Mouse (Mus musculus) hindbrain, postnatal 0 days (tissue): Measurements from ENCODE around the gene Hlcs. TPM values are rescaled to one million over a fixed set of nuclear protein-coding genes. Genes with fewer than 3 reads are reported as not detected.

ENCODE experiments used
- ATAC-seq: fragments of 200-750 bp; cut with Nextera tagmentation; 2 replicates; pipeline ENCODE4 v1.8.0; 2017; ENCODE audit warnings: mild to moderate bottlenecking, moderate TSS enrichment, moderate library complexity
- DNase-seq: peaks from one replicate; pipeline ENCODE4 v3.0.0-alpha.2; 2015; ENCODE audit warnings: low spot score
- H3K27ac ChIP-seq: fragments of 300-500 bp; sonication (generic); 2 replicates; pipeline ENCODE4 v1.5.1; 2014; ENCODE audit warnings: mild to moderate bottlenecking
- H3K27me3 ChIP-seq: fragments of 300-500 bp; sonication (generic); 2 replicates; pipeline ENCODE4 v1.6.1; 2014; ENCODE audit warnings: low read length, mixed read lengths; ENCODE audit not compliant: insufficient read depth
- H3K36me3 ChIP-seq: fragments of 300-500 bp; sonication (generic); 2 replicates; pipeline ENCODE4 v1.6.1; 2014; ENCODE audit warnings: low read length, mixed read lengths; ENCODE audit not compliant: insufficient read depth
- H3K4me1 ChIP-seq: fragments of 300-500 bp; sonication (generic); 2 replicates; pipeline ENCODE4 v1.6.1; 2014; ENCODE audit warnings: antibody characterized with exemption, low read length, mixed read lengths; ENCODE audit not compliant: insufficient read depth
- H3K4me2 ChIP-seq: fragments of 300-500 bp; sonication (generic); 2 replicates; pipeline ENCODE4 v1.6.1; 2014; ENCODE audit warnings: low read depth, mild to moderate bottlenecking, low read length, moderate library complexity, mixed read lengths
- H3K4me3 ChIP-seq: fragments of 300-500 bp; sonication (generic); 2 replicates; pipeline ENCODE4 v1.5.1; 2014; ENCODE audit warnings: low read length
- H3K9ac ChIP-seq: fragments of 300-500 bp; sonication (generic); replicated peaks from 2 replicates; pipeline ENCODE4 v1.6.1; 2014; ENCODE audit warnings: mild to moderate bottlenecking, low read length, moderate library complexity, mixed read lengths
- H3K9me3 ChIP-seq: fragments of 300-500 bp; sonication (generic); 2 replicates; pipeline ENCODE4 v1.6.1; 2016; ENCODE audit warnings: low read length, mixed read lengths
- CTCF ChIP-seq: IDR thresholded peaks from 2 replicates; pipeline ENCODE4 v1.5.1; 2016; ENCODE audit warnings: antibody characterized with exemption, control low read depth, low read depth
- WGBS: fragments of 180-500 bp; shearing (Covaris S2); extraction: QIAGEN DNeasy Blood & Tissue Kit; methylation state at CpG from one replicate; pipeline ENCODE4 v1.1.7; 2014; 5-methylcytosine and 5-hydroxymethylcytosine counted together
- polyA plus RNA-seq: library from polyadenylated mRNA; unstranded; fragments of >200 nt; fragmentation: Nextera tagmentation; extraction: Ambion mirVana; gene quantifications from 2 replicates; pipeline ENCODE4 v1.2.1, GENCODE M21; 2015
- total RNA-seq: library from RNA; depleted of rRNA; stranded (reverse); fragments of >200 nt; gene quantifications from 2 replicates; pipeline ENCODE4 v1.2.3, GENCODE M21; 2014

Hlcs gene
- total and polyA plus RNA-seq, 2 experiments from 2014 or later: 7.3 to 8.1 TPM

DNA sequence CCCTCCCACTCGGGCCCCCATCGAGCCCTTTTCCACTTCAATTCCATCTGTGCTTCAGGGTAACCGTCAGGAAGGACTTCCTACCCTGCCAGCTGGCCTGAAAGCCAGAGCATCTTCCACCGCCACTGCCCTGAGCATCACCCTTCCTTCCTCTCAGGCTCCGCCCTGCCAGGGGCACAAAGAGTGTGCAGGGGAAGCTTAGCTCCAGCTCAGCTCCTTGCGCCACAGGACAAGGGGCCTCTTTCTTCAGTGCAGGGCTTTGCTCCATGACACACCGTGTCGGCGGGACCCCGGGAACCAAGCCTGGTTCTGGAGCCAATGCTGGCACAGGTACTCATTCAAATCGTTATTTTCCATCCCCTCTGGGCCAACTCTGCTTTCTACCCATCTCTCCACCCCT is 165.2 kb downstream of the Hlcs start:
- no peak overlapping the region for H3K27ac ChIP-seq
- DNase-seq (no peak), ATAC-seq (peak; percentile 52; the same call in 1 of the 2 replicates)
- H3K4me1 ChIP-seq: no peaks in the 10 kb centered on the region
- H3K9ac ChIP-seq: no peak overlapping the region
- no peaks in the 10 kb centered on the region for H3K9me3 ChIP-seq
- H3K27me3 ChIP-seq: no peaks in the 10 kb centered on the region
- no peak overlapping the region for H3K4me3 ChIP-seq
- TF ChIP-seq CTCF: no peak
- 25% methylated on average over 11 of the region's 11 CpGs for WGBS
- no peaks in the 10 kb centered on the region for H3K36me3 ChIP-seq
- H3K4me2 ChIP-seq: no peak overlapping the region

DNA sequence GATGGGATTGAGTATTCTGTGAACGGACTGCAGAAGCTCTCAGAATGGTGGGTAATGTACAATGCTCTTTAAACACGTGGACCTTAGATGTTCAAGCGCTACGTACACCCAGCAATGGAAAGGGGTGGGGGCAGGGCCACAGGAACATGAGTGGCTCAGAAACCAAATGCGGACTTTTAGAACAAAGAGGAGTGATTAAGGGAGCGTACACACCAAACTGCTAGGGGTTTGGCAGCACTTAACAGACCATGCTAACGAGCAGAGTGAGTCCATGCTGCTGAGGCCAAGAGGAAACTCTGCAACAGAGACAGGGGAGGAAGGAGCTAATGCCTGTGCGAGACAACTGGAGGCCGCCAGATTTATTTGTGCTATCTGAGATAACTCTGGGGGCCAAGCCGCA is 170.0 kb downstream of the Hlcs start:
- H3K4me1 ChIP-seq: no peaks in the 10 kb centered on the region
- DNase-seq (no peak), ATAC-seq (0 out of 2 replicates have a peak, but pooled peaks have one; percentile 49)
- H3K27ac ChIP-seq: no peak overlapping the region
- TF ChIP-seq CTCF: no peak
- no peak overlapping the region for H3K4me2 ChIP-seq
- H3K36me3 ChIP-seq: no peaks in the 10 kb centered on the region
- H3K9ac ChIP-seq: no peak overlapping the region
- H3K4me3 ChIP-seq: no peak overlapping the region
- no peaks in the 10 kb centered on the region for H3K9me3 ChIP-seq
- WGBS: 27% methylated on average over 10 of the region's 10 CpGs
- H3K27me3 ChIP-seq: no peaks in the 10 kb centered on the region

DNA sequence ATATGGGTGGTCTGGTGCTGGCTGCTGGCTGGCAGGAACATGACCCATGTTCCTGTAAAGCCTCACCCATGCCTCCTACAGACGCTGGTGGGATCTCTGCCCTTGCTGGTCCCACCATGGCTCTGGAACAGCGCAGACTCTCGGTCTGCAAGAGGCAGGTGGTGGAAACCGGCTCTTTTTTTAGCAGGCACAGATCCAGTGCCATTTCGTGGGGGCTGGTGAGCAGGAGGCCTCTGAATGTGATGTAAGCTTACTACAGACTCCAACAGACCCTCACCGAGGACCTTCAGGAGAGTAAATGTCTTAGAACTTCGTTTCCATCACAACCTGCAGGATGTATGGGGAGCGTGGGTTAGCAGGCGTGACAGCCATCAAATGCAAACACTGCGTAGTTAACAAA is 172.6 kb downstream of the Hlcs start:
- Histone ChIP-seq H3K4me3 (no peak overlapping the region), H3K27me3 (no peaks in the 10 kb centered on the region), H3K27ac (no peak overlapping the region), H3K9ac (no peak overlapping the region), H3K4me1 (no peaks in the 10 kb centered on the region), H3K9me3 (no peaks in the 10 kb centered on the region), H3K4me2 (no peak overlapping the region), H3K36me3 (no peaks in the 10 kb centered on the region)
- TF ChIP-seq CTCF: no peak
- 69% methylated on average over 10 of the region's 10 CpGs for WGBS
- DNase-seq (no peak), ATAC-seq (no peak)

DNA sequence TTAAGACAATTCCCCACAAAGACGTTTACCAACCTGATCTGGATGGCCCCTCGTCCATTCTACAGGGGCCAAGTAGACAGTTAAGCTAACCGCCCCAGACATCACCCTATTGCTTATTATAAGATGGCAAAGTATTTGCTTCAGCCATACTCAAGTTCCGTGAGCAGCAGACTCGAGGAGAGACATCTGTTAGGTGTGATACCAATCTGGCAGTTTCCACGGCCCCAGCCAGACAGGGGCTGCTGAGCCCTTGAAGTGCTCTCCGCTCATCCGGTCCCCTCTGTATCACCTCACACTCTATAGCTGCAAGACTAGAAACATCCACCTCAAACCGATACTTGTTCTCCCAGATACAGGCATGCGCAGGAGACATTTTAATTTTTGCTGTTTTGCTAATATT is 179.2 kb downstream of the Hlcs start:
- H3K36me3 ChIP-seq: no peaks in the 10 kb centered on the region
- H3K27ac ChIP-seq: no peak overlapping the region
- no peaks in the 10 kb centered on the region for H3K4me1 ChIP-seq
- no peak overlapping the region for H3K4me2 ChIP-seq
- 78% methylated on average over 10 of the region's 10 CpGs for WGBS
- no peak overlapping the region for H3K9ac ChIP-seq
- DNase-seq (no peak), ATAC-seq (no peak)
- no peak for TF ChIP-seq CTCF
- no peaks in the 10 kb centered on the region for H3K27me3 ChIP-seq
- no peak overlapping the region for H3K4me3 ChIP-seq
- no peaks in the 10 kb centered on the region for H3K9me3 ChIP-seq

DNA sequence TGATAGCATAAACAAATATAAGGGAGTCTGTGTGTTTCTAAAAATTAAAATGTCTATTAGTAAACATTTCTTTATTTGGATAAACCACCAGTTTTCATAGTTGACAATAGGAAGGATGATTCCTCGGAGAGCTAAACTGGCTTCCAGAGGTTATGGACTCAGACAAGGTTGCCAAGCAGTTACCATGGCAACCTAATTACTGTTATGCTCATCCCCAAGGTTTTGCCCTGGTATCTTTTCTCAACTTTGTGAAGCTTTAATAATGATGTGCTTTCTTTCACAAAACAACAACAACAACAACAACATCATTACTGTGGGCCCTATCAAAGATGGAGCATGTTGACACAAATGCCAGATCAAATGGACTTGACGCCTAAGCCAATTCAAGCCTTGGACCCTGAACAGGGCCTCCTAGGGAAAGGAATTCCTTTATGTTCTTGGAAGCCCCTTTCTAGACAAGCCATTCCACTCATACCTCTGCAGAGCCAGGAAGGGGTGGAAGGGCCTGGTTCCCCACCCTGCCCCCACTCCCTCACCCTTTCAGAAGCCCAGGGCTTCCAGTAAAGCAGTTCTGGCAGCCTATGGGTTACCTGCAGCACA is 185.0 kb downstream of the Hlcs start:
- no peak for ATAC-seq

DNA sequence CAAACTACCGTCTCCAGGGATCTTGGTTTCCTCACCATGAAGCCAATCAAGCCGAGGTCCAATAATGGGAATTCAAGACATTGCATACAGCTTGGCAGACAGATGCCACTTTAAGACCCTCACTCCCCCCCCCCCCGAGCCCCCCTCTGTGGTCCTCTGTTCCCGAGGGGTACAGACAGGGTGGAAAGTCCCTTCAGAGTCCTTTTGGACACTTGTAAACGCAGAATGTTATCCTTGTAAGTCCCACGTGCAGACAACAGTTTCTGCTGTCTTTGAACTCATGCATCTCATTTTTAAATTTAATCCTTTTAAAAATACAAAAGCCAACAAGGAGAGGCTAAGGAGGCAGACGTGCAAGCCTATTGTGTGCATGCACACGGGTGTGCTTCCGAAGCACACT is 187.2 kb downstream of the Hlcs start:
- no peaks in the 10 kb centered on the region for H3K36me3 ChIP-seq
- H3K27me3 ChIP-seq: peaks cover 21% of the 10 kb centered on the region
- peak overlapping the region; percentile 45; the same call in 1 of the 2 replicates for H3K4me3 ChIP-seq
- DNase-seq: no peak
- no peak for TF ChIP-seq CTCF
- 32% methylated on average over 9 of the region's 9 CpGs for WGBS
- ATAC-seq: no peak
- peak overlapping the region; percentile 83; the same call in 1 of the 2 replicates for H3K4me2 ChIP-seq
- no peak overlapping the region for H3K27ac ChIP-seq
- H3K4me1 ChIP-seq: 0 out of 2 replicates have a peak, but pooled peaks cover 3% of the 10 kb centered on the region
- H3K9ac ChIP-seq: no peak overlapping the region
- no peaks in the 10 kb centered on the region for H3K9me3 ChIP-seq

More for the DNA sequence above, 185.0 kb downstream of the Hlcs start:
- H3K9ac ChIP-seq: no peak overlapping the region
- no peak overlapping the region for H3K27ac ChIP-seq
- 0 out of 2 replicates have a peak, but pooled peaks cover 3% of the 10 kb centered on the region for H3K4me1 ChIP-seq
- H3K9me3 ChIP-seq: no peaks in the 10 kb centered on the region
- no peak for DNase-seq
- peaks cover 16% of the 10 kb centered on the region; the same call in 1 of the 2 replicates for H3K27me3 ChIP-seq
- H3K36me3 ChIP-seq: no peaks in the 10 kb centered on the region
- H3K4me2 ChIP-seq: no peak overlapping the region
- no peak for TF ChIP-seq CTCF
- no peak overlapping the region for H3K4me3 ChIP-seq
- 27% methylated on average over 2 of the region's 2 CpGs for WGBS
